Mouse (Mus musculus): ENCODE measurements around the gene Nacc2. TPM values are rescaled to one million over a fixed set of nuclear protein-coding genes. Genes with fewer than 3 reads are reported as not detected.

Gene Nacc2
- 25.8 and 36.6 TPM in 2 replicates for total RNA-seq (2021)
- long read RNA-seq, full-length matches to known transcripts = 11 of 40 reads
- long read RNA-seq, partial matches to known transcripts = 8 of 40 reads
- long read RNA-seq, other reads (novel, unspliced or antisense) = 21 of 40 reads

GRCm38 (mm10) chr2:26123079-26123648, at the start of gene Nacc2:
TSS of gene Nacc2 (minus strand) at chr2:26123220.
- no peak for DNase-seq

GRCm38 (mm10) chr2:26172166-26172565, 49.1 kb upstream of the Nacc2 start:
- no peak for DNase-seq

DNA sequence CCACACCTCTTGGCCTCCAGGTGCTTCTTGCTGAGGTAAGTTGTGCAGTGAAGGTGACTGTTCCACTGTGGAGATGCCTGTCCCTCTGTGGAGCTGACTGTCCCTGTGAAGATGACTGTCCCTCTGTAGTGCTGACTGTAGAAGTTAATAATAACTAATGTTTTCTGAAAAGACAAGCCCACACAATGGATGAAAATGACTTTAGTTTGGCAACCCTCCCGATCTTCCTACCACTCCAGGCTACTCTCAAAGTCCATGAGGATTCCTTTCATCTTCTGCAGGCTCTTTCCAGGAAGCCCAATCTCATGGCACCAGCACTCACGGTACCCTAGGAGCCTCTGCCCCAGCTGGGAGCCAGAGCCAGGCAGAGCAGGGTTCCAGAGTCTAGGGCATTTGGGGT, 47.4 kb upstream of the Nacc2 start:
- no peak for DNase-seq

DNA sequence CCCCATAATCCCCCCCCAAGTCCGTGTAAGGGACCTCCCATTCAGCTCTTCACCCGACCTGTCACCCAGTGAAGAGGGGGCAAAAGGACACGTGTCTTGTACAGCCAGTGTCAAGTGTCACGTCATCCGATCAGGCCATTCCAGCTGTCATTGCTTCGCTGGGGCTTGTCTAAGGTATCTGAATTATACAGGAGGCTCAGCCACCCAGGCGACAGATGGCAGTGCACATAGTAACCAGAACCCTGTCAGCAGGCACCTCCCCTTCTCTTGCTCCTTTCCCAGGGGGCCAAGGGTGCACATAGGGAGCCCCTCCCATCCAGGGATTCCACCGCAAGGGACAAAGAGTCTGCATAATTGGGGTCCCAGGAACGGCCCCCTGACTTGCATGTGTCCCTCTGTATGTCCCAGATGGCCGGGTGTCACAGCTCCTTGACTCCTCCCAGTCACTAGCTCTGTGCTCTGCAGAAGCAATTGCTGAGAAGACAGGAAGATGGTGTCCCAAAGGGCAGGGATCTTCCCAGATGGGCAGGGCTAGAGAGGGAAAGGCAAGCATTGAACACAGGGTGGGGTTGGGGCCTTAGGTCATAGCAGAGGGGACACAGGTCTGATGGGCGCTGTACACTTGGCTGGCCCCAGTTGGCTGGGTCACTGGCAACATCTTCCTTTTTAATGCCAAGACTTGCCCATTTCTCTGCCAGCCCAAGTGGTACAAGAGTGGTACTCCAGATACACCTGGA, 46.0 kb upstream of the Nacc2 start:
- no peak for DNase-seq

DNA sequence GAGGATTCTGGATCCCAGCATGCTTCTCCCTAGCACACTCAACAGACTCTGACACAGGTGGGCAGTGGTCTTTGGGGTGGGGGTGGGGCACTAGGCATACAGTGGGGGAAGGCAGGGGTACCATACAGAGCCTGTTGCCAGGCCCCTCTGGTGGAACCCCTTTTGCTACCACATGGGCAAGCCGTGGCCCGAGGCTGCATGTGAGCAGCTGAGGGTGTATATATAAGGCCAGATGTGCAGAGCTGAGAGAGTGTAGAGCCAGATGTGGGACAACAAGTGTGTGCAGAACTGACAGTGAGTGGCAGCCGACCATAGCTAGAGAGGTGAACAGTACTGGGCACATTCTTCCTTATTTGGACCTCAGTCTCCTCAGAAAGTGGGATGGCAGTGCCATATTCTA, 43.9 kb upstream of the Nacc2 start:
- no peak for DNase-seq

- DNase-seq = no peak
Measured at GRCm38 (mm10) chr2:26158064-26158463, 35.0 kb upstream of the Nacc2 start.

GRCm38 (mm10) chr2:26156191-26156977, 33.4 kb upstream of the Nacc2 start:
- DNase-seq = no peak

DNA sequence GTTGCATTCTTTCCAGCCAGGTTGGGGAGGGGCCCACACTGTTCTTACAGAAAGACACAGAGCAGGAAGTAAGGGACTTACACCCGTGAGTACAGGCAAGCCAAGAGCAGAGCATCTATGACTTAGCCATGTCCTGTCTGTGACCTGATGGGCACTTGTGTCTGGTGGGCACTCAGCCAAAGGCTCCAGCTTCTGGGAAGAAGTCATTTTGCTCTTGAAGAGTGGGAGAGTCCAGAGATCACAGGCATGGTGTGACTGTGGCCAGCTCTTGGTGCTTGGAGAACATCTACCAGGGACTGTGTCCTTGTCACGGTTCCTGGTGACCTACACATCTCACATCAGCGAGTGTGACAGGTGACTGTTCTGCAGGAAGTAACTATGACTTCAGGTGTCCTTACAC, 32.7 kb upstream of the Nacc2 start:
- no peak for DNase-seq

GRCm38 (mm10) chr2:26154586-26154985, 31.6 kb upstream of the Nacc2 start:
- DNase-seq = no peak

GRCm38 (mm10) chr2:26153909-26154340, 30.9 kb upstream of the Nacc2 start:
- DNase-seq = no peak

GRCm38 (mm10) chr2:26153295-26153694, 30.3 kb upstream of the Nacc2 start:
- peak; percentile 64 for DNase-seq

DNA sequence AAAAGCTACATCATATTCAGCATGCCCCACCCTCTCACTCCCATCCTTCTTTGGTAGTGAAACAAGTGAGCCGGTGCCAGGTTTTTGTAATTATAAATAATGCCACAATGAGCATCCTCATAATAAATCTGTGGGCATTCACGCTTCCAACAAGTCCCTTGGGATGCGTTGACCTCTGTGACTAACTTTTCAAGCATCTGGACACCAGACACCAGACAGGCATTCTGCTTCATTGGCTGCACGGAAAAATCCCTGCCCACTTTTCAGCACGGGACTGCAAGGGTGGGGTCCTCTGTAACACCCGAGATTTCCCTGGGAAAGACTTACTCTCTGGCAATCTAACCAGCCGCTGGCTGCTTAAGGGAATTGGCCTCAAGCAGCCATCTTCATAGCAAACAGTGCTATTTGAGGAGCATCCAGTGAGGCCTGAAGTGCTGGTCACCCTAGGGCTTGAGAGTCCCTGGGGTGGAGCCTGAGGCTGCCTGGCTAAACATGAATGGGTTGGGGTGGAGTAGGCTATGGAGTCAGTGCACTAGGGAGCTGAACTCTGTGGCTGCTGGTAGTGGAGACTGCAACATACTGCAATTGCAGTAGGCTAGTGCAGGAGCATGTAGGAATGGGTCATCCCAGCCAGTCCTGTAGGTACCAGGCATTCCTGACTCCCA, 24.8 kb upstream of the Nacc2 start:
- no peak for DNase-seq

GRCm38 (mm10) chr2:26146337-26147042, 23.5 kb upstream of the Nacc2 start:
- no peak for DNase-seq

GRCm38 (mm10) chr2:26145113-26145512, 22.1 kb upstream of the Nacc2 start:
- DNase-seq = no peak

GRCm38 (mm10) chr2:26144331-26144730, 21.3 kb upstream of the Nacc2 start:
- peak; percentile 26 for DNase-seq

DNA sequence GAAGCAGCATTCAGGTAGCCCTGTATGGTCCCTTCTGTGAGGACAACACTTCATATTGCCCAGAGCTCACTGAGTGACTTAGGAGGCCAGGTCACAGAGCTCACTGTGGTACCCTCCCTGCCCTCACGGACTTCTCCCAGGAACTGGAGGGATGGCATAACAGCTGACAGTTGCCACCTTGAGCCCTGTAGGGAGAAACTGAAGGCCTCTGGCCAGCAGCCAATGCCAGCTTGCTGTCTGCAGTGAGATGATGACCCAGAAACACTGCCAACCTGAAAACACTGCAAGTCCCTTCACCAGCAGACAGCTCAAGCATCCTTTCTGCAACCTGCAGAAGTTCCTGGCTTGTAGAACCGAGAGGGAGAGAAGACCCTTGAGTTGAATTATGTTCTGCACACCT, 20.5 kb upstream of the Nacc2 start:
- DNase-seq = peak; percentile 82

DNA sequence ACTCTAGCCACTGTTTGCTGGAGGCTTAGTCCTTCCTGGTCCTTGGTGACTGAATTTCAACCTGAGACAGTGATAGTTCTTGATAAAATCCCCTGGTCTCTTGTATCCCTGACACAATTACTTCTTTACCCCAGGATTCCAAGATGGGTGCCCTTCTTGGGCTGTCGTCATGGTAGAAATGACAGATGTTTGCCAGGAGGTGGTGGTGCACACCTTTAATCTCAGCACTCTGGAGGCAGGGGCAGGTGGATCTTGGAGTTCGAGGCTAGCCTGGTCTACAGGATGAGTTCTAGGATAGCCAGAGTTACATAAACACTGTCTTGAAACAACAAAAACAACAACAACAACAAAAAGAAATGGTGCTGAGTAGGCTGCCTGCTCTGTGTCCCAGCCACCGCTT, 20.0 kb upstream of the Nacc2 start:
- DNase-seq = no peak

DNA sequence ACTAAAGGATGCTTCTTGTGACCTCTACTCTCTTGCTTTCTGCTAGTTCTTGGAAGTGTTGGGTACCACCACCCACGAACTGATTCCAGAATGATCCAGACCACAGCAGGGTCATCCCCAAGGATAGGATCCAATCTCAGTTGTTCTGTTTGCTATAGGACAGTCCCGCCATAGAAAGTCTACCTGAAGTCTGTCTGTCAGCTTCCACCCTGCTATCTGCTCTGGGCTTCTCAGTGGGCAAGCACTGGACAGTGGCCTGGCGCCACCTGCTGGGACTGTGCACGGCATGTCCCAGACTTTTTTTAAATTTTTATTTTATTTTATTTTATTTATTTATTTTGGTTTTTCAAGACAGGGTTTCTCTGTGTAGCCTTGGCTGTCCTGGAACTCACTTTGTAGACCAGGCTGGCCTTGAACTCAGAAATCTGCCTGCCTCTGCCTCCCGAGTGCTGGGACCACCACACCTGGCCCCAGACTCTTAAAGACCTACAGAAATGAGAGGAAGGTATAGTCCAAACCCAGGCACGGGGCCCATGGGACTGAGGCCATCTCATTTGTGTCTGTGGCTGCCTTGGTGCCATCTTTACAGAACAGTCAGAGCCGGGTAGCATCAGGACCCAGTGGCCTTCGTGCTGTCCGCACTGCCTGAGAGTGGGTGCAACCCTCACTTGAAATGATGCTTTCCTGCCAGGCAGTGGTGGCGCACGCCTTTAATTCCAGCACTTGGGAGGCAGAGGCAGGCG, 19.0 kb upstream of the Nacc2 start:
- peak; percentile 76 for DNase-seq

- DNase-seq = no peak
Measured at GRCm38 (mm10) chr2:26140903-26141302, 17.9 kb upstream of the Nacc2 start.

DNA sequence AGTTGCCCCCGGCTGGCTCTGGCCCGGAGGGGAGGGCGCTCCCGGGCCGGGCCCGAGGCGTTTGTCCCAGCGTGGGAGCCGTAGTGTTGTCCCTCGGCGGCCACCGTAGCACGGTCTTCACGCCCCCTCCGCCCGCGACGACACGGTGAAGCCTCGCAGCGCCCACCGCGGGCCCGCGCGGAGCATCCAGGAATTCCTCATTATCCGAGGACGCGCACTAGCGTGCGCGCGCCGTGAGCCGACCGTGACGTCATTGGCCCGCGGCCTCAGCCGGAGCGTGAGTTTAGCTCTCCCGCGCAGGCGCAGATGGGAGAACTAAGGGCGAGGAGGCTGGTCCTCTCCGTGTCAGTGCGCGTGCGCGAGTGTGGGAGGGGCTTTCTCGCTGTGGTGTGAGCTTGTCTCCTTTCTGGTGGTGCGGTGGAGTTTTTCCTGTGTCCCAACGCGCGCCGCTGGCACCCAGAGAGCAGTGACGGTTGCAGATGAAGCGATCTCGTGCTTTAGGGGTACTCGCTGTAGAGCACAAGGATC, 17.3 kb upstream of the Nacc2 start:
- peak; percentile 100 for DNase-seq
